Mouse (Mus musculus): ENCODE data around the gene Gjb5. TPM values are rescaled to one million over a fixed set of nuclear protein-coding genes. Genes with fewer than 3 reads are reported as not detected.

Gene Gjb5
- under 1 TPM in 1 of 2 experiments, not detected in 1; 0.20 TPM for total RNA-seq (2021)

- intact Hi-C loops (cut with DNase I), result no loop called here
- no peak for DNase-seq
Observed at GRCm38 (mm10) chr4:127358018-127358417, at the start of gene Gjb5. Gene Gjb5 (minus strand): TSS chr4:127358181.

GRCm38 (mm10) chr4:127402614-127403013 is 44.6 kb upstream of the Gjb5 start:
- no peak for DNase-seq
- intact Hi-C loops (cut with DNase I), result no loop called here

- intact Hi-C loops (cut with DNase I), result no loop called here
- DNase-seq, result peak; percentile 36
Observed at GRCm38 (mm10) chr4:127402166-127402565, 44.2 kb upstream of the Gjb5 start.

- peak; percentile 93 for DNase-seq
- intact Hi-C loops (cut with DNase I), result no loop called here
Observed at GRCm38 (mm10) chr4:127400165-127401145, 42.5 kb upstream of the Gjb5 start.

- DNase-seq, result no peak
- intact Hi-C loops (cut with DNase I), result no loop called here
Observed at GRCm38 (mm10) chr4:127395591-127395990, 37.6 kb upstream of the Gjb5 start.

- DNase-seq, result no peak
- intact Hi-C loops (cut with DNase I), result no loop called here
Observed at GRCm38 (mm10) chr4:127389645-127390044, 31.7 kb upstream of the Gjb5 start.

GRCm38 (mm10) chr4:127377344-127377743 is 19.4 kb upstream of the Gjb5 start:
- intact Hi-C loops (cut with DNase I), result no loop called here
- no peak for DNase-seq

GRCm38 (mm10) chr4:127375541-127376177 is 17.7 kb upstream of the Gjb5 start:
- peak; percentile 30 for DNase-seq
- intact Hi-C loops (cut with DNase I), result no loop called here

GRCm38 (mm10) chr4:127374645-127375044 is 16.7 kb upstream of the Gjb5 start:
- no peak for DNase-seq
- intact Hi-C loops (cut with DNase I), result no loop called here

- intact Hi-C loops (cut with DNase I), result no loop called here
- DNase-seq, result no peak
Observed at GRCm38 (mm10) chr4:127373491-127373890, 15.5 kb upstream of the Gjb5 start.

- DNase-seq, result no peak
- intact Hi-C loops (cut with DNase I), result no loop called here
Observed at GRCm38 (mm10) chr4:127371546-127371945, 13.6 kb upstream of the Gjb5 start.

- peak; percentile 29 for DNase-seq
- intact Hi-C loops (cut with DNase I), result no loop called here
Observed at GRCm38 (mm10) chr4:127370447-127370846, 12.5 kb upstream of the Gjb5 start.

GRCm38 (mm10) chr4:127368379-127368973 is 10.5 kb upstream of the Gjb5 start:
- intact Hi-C loops (cut with DNase I), result loop anchor here (5.0 kb wide), 1 partner anchor 619 kb away; the partner anchor contains the start of gene Csmd2
- DNase-seq, result peak; percentile 79

- intact Hi-C loops (cut with DNase I), result loop anchor here (5.0 kb wide), 1 partner anchor 621 kb away; the partner anchor contains the start of gene Csmd2
- DNase-seq, result no peak
Observed at GRCm38 (mm10) chr4:127365834-127366233, 7.9 kb upstream of the Gjb5 start.

GRCm38 (mm10) chr4:127365433-127365832 is 7.5 kb upstream of the Gjb5 start:
- DNase-seq, result no peak
- intact Hi-C loops (cut with DNase I), result loop anchor here (5.0 kb wide), 1 partner anchor 622 kb away; the partner anchor contains the start of gene Csmd2

GRCm38 (mm10) chr4:127364431-127364830 is 6.5 kb upstream of the Gjb5 start:
- intact Hi-C loops (cut with DNase I), result no loop called here

GRCm38 (mm10) chr4:127363331-127363730 is 5.3 kb upstream of the Gjb5 start:
- intact Hi-C loops (cut with DNase I), result no loop called here
- no peak for DNase-seq

More at GRCm38 (mm10) chr4:127364431-127364830, 6.5 kb upstream of the Gjb5 start:
- no peak for DNase-seq

GRCm38 (mm10) chr4:127362520-127362919 is 4.5 kb upstream of the Gjb5 start:
- no peak for DNase-seq
- intact Hi-C loops (cut with DNase I), result no loop called here

- intact Hi-C loops (cut with DNase I), result no loop called here
- DNase-seq, result no peak
Observed at GRCm38 (mm10) chr4:127354506-127355485, 3.2 kb downstream of the Gjb5 start.

GRCm38 (mm10) chr4:127353951-127354438 is 4.0 kb downstream of the Gjb5 start, which contains the start of gene Gjb4:
Gene Gjb4 (minus strand): TSS chr4:127354081.
- DNase-seq, result no peak
- intact Hi-C loops (cut with DNase I), result no loop called here

Measured in left cerebral cortex, postnatal 4 days (tissue).